In genomic region chr2:132945326-132946207, GRCm38 (mm10) we compare ENCODE assay signal across 8 mouse cellular contexts. TPM values are rescaled to one million over a fixed set of nuclear protein-coding genes. Genes with fewer than 3 reads are reported as not detected.
DNase-seq lines count a peak whose midpoint lies in the region; ATAC-seq and TF ChIP-seq lines count a peak whose summit lies in the region.

Gene Fermt1, minus strand, starts transcription at chr2:132945906.

- H3K27ac ChIP-seq in heart, embryonic 12.5 days (ENCODE audit: poor library complexity, severe bottlenecking) = no peak within 1 kb of the TSS
- H3K27ac ChIP-seq in hindbrain, embryonic 14.5 days = no peak within 1 kb of the TSS
- H3K27ac ChIP-seq in liver, embryonic 11.5 days (ENCODE audit: low read depth, low read length) = no peak within 1 kb of the TSS
- H3K27ac ChIP-seq in small intestine, adult 2 months (ENCODE audit: insufficient read depth, low read depth, low read length) = peak within 1 kb of the TSS; percentile 84

- no peak for DNase-seq in heart, postnatal 36 days
- DNase-seq in embryo, embryonic 10 days (ENCODE audit: low spot score) = peak; percentile 38
- DNase-seq in hindbrain, embryonic 14.5 days (ENCODE audit: low spot score) = no peak
- no peak for DNase-seq in liver, embryonic 11.5 days (ENCODE audit: low spot score)
- DNase-seq in right cerebral cortex, postnatal 25 days = no peak

- H3K36me3 ChIP-seq in heart, embryonic 12.5 days = no peaks in the 10 kb centered on the region
- no peaks in the 10 kb centered on the region for H3K36me3 ChIP-seq in hindbrain, embryonic 14.5 days (replicated peaks; ENCODE audit: control insufficient read depth, insufficient read depth)
- H3K36me3 ChIP-seq in liver, embryonic 11.5 days (ENCODE audit: control insufficient read depth, insufficient read depth, low read length) = no peaks in the 10 kb centered on the region
- H3K36me3 ChIP-seq in small intestine, adult 2 months (ENCODE audit: control insufficient read depth, insufficient read depth, low read length) = peaks cover 3% of the 10 kb centered on the region; the same call in 1 of the 2 replicates

- intact Hi-C loops in heart, postnatal 36 days (cut with DNase I) = no loop called here

- peaks cover 12% of the 10 kb centered on the region for H3K4me1 ChIP-seq in heart, embryonic 12.5 days (replicated peaks)
- peaks cover 14% of the 10 kb centered on the region; the same call in 1 of the 2 replicates for H3K4me1 ChIP-seq in hindbrain, embryonic 14.5 days (replicated peaks; ENCODE audit: control insufficient read depth, insufficient read depth, low read length)
- no peaks in the 10 kb centered on the region for H3K4me1 ChIP-seq in liver, embryonic 11.5 days (replicated peaks; ENCODE audit: control insufficient read depth, insufficient read depth, low read length)
- H3K4me1 ChIP-seq in small intestine, adult 2 months (ENCODE audit: control insufficient read depth, insufficient read depth, insufficient read length, low read length) = peaks cover 11% of the 10 kb centered on the region; the same call in 1 of the 2 replicates

- no peaks in the 10 kb centered on the region for H3K9me3 ChIP-seq in heart, embryonic 12.5 days (replicated peaks)
- no peaks in the 10 kb centered on the region for H3K9me3 ChIP-seq in hindbrain, embryonic 14.5 days (ENCODE audit: control insufficient read depth, low read length)
- no peaks in the 10 kb centered on the region for H3K9me3 ChIP-seq in liver, embryonic 11.5 days (ENCODE audit: control insufficient read depth, low read length)

- no peak for TF ChIP-seq CTCF in small intestine, adult 2 months (IDR thresholded peaks at IDR 0.05; ENCODE audit: extremely low read depth, insufficient read length, insufficient replicate concordance, low read depth, low read length)

- ATAC-seq in heart, embryonic 12.5 days (ENCODE audit: insufficient number of reproducible peaks, low FRiP score) = peak; percentile 33
- ATAC-seq in hindbrain, embryonic 14.5 days (ENCODE audit: low FRiP score) = peak; percentile 74
- peak; percentile 23; the same call in 1 of the 2 replicates for ATAC-seq in liver, embryonic 11.5 days (replicated peaks; ENCODE audit: low FRiP score)
- no peak for ATAC-seq in erythroblast, adult 5-6 weeks (replicated peaks; ENCODE audit: low FRiP score, poor library complexity, severe bottlenecking)

- H3K4me3 ChIP-seq in heart, embryonic 12.5 days = peak within 1 kb of the TSS; percentile 52
- peak within 1 kb of the TSS; percentile 37 for H3K4me3 ChIP-seq in hindbrain, embryonic 14.5 days (replicated peaks; ENCODE audit: low read length)
- H3K4me3 ChIP-seq in liver, embryonic 11.5 days (ENCODE audit: low read depth, low read length) = peak within 1 kb of the TSS; percentile 27
- H3K4me3 ChIP-seq in small intestine, adult 2 months (ENCODE audit: low read depth, low read length) = peak within 1 kb of the TSS; percentile 78

- WGBS in heart, embryonic 12.5 days = 4% methylated on average over 37 of the region's 37 CpGs
- WGBS in hindbrain, embryonic 14.5 days = 3% methylated on average over 37 of the region's 37 CpGs
- 6% methylated on average over 37 of the region's 37 CpGs for WGBS in liver, embryonic 11.5 days
- 2% methylated on average over 37 of the region's 37 CpGs for WGBS in small intestine, adult 2 months

- H3K9ac ChIP-seq in heart, embryonic 12.5 days = peak within 1 kb of the TSS; percentile 43; the same call in 1 of the 2 replicates
- peak within 1 kb of the TSS; percentile 44 for H3K9ac ChIP-seq in hindbrain, embryonic 14.5 days
- H3K9ac ChIP-seq in liver, embryonic 11.5 days (ENCODE audit: low read depth, low read length) = no peak within 1 kb of the TSS; the same call in 1 of the 2 replicates

- H3K4me2 ChIP-seq in heart, embryonic 12.5 days = peak within 1 kb of the TSS; percentile 89
- H3K4me2 ChIP-seq in hindbrain, embryonic 14.5 days (replicated peaks) = peak within 1 kb of the TSS; percentile 65
- peak within 1 kb of the TSS; percentile 59 for H3K4me2 ChIP-seq in liver, embryonic 11.5 days

- H3K27me3 ChIP-seq in heart, embryonic 12.5 days (replicated peaks) = peaks cover 51% of the 10 kb centered on the region
- peaks cover 54% of the 10 kb centered on the region for H3K27me3 ChIP-seq in hindbrain, embryonic 14.5 days (ENCODE audit: control insufficient read depth, insufficient read depth, low read length)
- peaks cover 33% of the 10 kb centered on the region for H3K27me3 ChIP-seq in liver, embryonic 11.5 days (replicated peaks; ENCODE audit: control insufficient read depth, insufficient read depth, low read length)
- no peaks in the 10 kb centered on the region for H3K27me3 ChIP-seq in small intestine, adult 2 months (ENCODE audit: control insufficient read depth, insufficient read depth, low read length)

- TF ChIP-seq POLR2A in small intestine, adult 2 months (IDR thresholded peaks at IDR 0.05; ENCODE audit: low read depth, low read length) = peak; percentile 28; the same call in 1 of the 2 replicates

RNA-seq across cellular contexts. Expression of gene Fermt1, which starts in this region (rescaled TPM):
- polyA plus RNA-seq in heart, embryonic 12.5 days (2016; fragmentation: Nextera tagmentation; extraction: Ambion mirVana) = 0.42 TPM in 1 of 2 replicates, not detected in the other
- not detected for total RNA-seq in heart, postnatal 36 days (2021)
- polyA plus RNA-seq in hindbrain, embryonic 14.5 days (2014; fragmentation: Nextera tagmentation; extraction: Ambion mirVana) = not detected in 2 replicates
- 0.60 and 0.71 TPM in 2 replicates for polyA plus RNA-seq in liver, embryonic 11.5 days (2014; fragmentation: Nextera tagmentation; extraction: Ambion mirVana)
- polyA plus RNA-seq in small intestine, adult 2 months (2012; rRNA removed) = 11.2 and 19.7 TPM in 2 replicates
- not detected in 2 replicates for total RNA-seq in erythroblast, adult 5-6 weeks (2015; ENCODE audit: low replicate concordance)
- not detected in 2 replicates for total RNA-seq in erythroblast, adult 5-6 weeks (2017; ENCODE audit: low replicate concordance)

Comparison
In these comparisons a context has a peak if more than half of its experiments do, and no peak if none do; other contexts are left out.
1. Peak in ATAC-seq, H3K4me3 ChIP-seq, H3K9ac ChIP-seq and H3K4me2 ChIP-seq in heart, embryonic 12.5 days; RNA of the gene not detected or under 1 TPM.
2. Peak in ATAC-seq, H3K4me3 ChIP-seq, H3K9ac ChIP-seq and H3K4me2 ChIP-seq in hindbrain, embryonic 14.5 days; RNA of the gene not detected or under 1 TPM.
3. Peak in ATAC-seq, H3K4me3 ChIP-seq and H3K4me2 ChIP-seq in liver, embryonic 11.5 days; RNA of the gene not detected or under 1 TPM.
4. H3K4me3 ChIP-seq: peak in every context shown above with its lines; median percentile 78 in small intestine, adult 2 months; 52 in heart, embryonic 12.5 days; 37 in hindbrain, embryonic 14.5 days; 27 in liver, embryonic 11.5 days.